Mouse (Mus musculus): ENCODE data around the gene Sv2a. TPM values are rescaled to one million over a fixed set of nuclear protein-coding genes. Genes with fewer than 3 reads are reported as not detected.
"Not testable (repeated sequence)": the region's sequence is repeated elsewhere in the genome, so short reads cannot be mapped to it uniquely, and the experiment has no call there.

Gene Sv2a
- polyA plus RNA-seq, 1 experiment from 2014 or later: 5.7 TPM

GRCm38 (mm10) chr3:96230910-96231757 is 50.2 kb downstream of the Sv2a start:
- Histone ChIP-seq H3K36me3 (ENCODE audit: control insufficient read depth, insufficient read depth, low read length) (no peaks in the 10 kb centered on the region), H3K27me3 (ENCODE audit: control insufficient read depth, insufficient read depth, low read length) (no peaks in the 10 kb centered on the region), H3K9me3 (ENCODE audit: control insufficient read depth, low read depth, low read length) (no peaks in the 10 kb centered on the region), H3K4me2 (replicated peaks; ENCODE audit: low read depth, low read length) (no peak overlapping the region), H3K9ac (replicated peaks; ENCODE audit: low read depth, low read length) (no peak overlapping the region), H3K4me1 (ENCODE audit: control insufficient read depth, insufficient read depth, low read length) (no peaks in the 10 kb centered on the region), H3K27ac (ENCODE audit: low read length) (no peak overlapping the region), H3K4me3 (ENCODE audit: low read depth, low read length) (no peak overlapping the region)
- WGBS: 70% methylated on average over 4 of the region's 4 CpGs
- no peak for ATAC-seq (ENCODE audit: insufficient number of reproducible peaks, insufficient read depth, low FRiP score, low read depth)

DNA sequence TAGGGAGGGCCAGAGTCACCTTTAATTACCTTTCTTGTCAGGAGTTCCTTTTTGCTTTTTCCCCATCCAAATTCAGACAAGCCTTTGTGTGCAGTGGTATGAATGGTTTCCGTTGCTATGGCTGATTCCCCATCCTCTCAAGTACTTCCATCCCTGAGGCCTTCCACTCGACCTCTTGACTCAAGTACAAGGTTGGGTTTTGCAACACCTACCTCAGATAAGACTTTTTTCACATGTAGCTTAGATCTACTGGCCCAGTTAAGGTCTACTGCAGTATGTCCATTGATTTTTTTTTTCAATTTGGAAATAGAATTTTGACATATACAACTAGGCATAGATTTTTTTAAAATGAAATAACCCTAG is 50.8 kb downstream of the Sv2a start:
- Histone ChIP-seq H3K4me2 (replicated peaks; ENCODE audit: low read depth, low read length) (no peak overlapping the region), H3K27ac (ENCODE audit: low read length) (no peak overlapping the region), H3K36me3 (ENCODE audit: control insufficient read depth, insufficient read depth, low read length) (no peaks in the 10 kb centered on the region), H3K9ac (replicated peaks; ENCODE audit: low read depth, low read length) (no peak overlapping the region), H3K27me3 (ENCODE audit: control insufficient read depth, insufficient read depth, low read length) (no peaks in the 10 kb centered on the region), H3K4me1 (ENCODE audit: control insufficient read depth, insufficient read depth, low read length) (peaks cover 3% of the 10 kb centered on the region; the same call in 1 of the 2 replicates), H3K4me3 (ENCODE audit: low read depth, low read length) (no peak overlapping the region), H3K9me3 (ENCODE audit: control insufficient read depth, low read depth, low read length) (no peaks in the 10 kb centered on the region)
- ATAC-seq (ENCODE audit: insufficient number of reproducible peaks, insufficient read depth, low FRiP score, low read depth): no peak
- WGBS: 69% methylated on average over 2 of the region's 2 CpGs

DNA sequence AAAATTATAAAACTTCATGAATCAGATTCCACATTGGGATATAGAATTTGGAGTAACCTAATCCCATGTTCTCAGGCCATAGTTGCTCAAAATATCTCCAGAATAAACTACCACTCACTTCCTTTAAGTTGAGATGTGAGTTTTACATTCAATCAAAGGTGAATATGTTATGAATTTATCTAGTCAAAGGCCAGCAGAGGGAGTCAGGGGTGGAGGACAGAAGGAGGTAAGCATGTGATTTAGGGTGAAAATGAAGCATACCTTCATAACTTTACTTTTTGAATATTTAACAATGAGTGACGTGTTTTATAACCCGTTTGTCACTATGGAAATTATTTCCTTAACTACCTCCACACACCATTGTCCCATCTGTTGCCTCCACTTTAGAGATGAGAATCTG is 54.0 kb downstream of the Sv2a start:
- Histone ChIP-seq H3K4me3 (ENCODE audit: low read depth, low read length) (no peak overlapping the region), H3K9ac (replicated peaks; ENCODE audit: low read depth, low read length) (no peak overlapping the region), H3K4me2 (replicated peaks; ENCODE audit: low read depth, low read length) (no peak overlapping the region), H3K9me3 (ENCODE audit: control insufficient read depth, low read depth, low read length) (no peaks in the 10 kb centered on the region), H3K36me3 (ENCODE audit: control insufficient read depth, insufficient read depth, low read length) (no peaks in the 10 kb centered on the region), H3K4me1 (ENCODE audit: control insufficient read depth, insufficient read depth, low read length) (peaks cover 9% of the 10 kb centered on the region), H3K27me3 (ENCODE audit: control insufficient read depth, insufficient read depth, low read length) (no peaks in the 10 kb centered on the region), H3K27ac (ENCODE audit: low read length) (no peak overlapping the region)
- no peak for ATAC-seq (ENCODE audit: insufficient number of reproducible peaks, insufficient read depth, low FRiP score, low read depth)
- 85% methylated on average over 2 of the region's 2 CpGs for WGBS

GRCm38 (mm10) chr3:96235836-96236235 is 54.9 kb downstream of the Sv2a start:
- H3K4me2 ChIP-seq (replicated peaks; ENCODE audit: low read depth, low read length): no peak overlapping the region
- H3K4me3 ChIP-seq (ENCODE audit: low read depth, low read length): no peak overlapping the region
- WGBS: 43% methylated on average over 3 of the region's 3 CpGs
- no peaks in the 10 kb centered on the region for H3K36me3 ChIP-seq (ENCODE audit: control insufficient read depth, insufficient read depth, low read length)
- H3K27me3 ChIP-seq (ENCODE audit: control insufficient read depth, insufficient read depth, low read length): no peaks in the 10 kb centered on the region
- H3K4me1 ChIP-seq (ENCODE audit: control insufficient read depth, insufficient read depth, low read length): peaks cover 9% of the 10 kb centered on the region
- no peak for ATAC-seq (ENCODE audit: insufficient number of reproducible peaks, insufficient read depth, low FRiP score, low read depth)
- no peaks in the 10 kb centered on the region for H3K9me3 ChIP-seq (ENCODE audit: control insufficient read depth, low read depth, low read length)
- H3K27ac ChIP-seq (ENCODE audit: low read length): no peak overlapping the region
- no peak overlapping the region for H3K9ac ChIP-seq (replicated peaks; ENCODE audit: low read depth, low read length)

DNA sequence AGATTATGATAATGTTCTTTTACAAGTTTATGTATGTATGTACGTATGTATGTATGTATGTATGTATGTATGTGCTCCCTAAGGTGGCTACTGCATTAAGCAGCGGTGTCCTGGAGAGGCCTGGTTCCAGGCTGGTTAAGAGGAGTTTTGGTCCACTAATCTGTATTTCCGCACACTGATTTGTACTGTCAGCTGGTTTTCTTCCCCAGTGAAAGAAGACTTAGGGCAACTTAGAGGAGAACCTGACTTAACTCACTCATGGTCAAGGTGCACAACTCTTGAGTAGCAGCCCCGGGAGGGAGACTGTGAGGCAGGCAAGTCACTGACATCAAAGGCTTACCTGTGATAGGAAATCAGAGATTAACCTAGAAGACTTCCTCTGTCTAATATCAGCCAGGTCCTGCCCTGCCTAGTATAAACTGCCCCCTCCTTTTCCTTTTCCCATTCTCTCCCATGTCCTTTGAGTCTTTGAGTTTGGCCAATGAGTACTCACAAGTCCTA is 55.9 kb downstream of the Sv2a start:
- Histone ChIP-seq H3K9ac (replicated peaks; ENCODE audit: low read depth, low read length) (peak overlapping the region; percentile 65; the same call in 1 of the 2 replicates), H3K9me3 (ENCODE audit: control insufficient read depth, low read depth, low read length) (no peaks in the 10 kb centered on the region), H3K36me3 (ENCODE audit: control insufficient read depth, insufficient read depth, low read length) (no peaks in the 10 kb centered on the region), H3K4me2 (replicated peaks; ENCODE audit: low read depth, low read length) (peak overlapping the region; percentile 59), H3K27me3 (ENCODE audit: control insufficient read depth, insufficient read depth, low read length) (no peaks in the 10 kb centered on the region), H3K27ac (ENCODE audit: low read length) (peak overlapping the region; percentile 59; the same call in 1 of the 2 replicates), H3K4me3 (ENCODE audit: low read depth, low read length) (peak overlapping the region; percentile 32), H3K4me1 (ENCODE audit: control insufficient read depth, insufficient read depth, low read length) (peaks cover 9% of the 10 kb centered on the region)
- WGBS: 68% methylated on average over 4 of the region's 4 CpGs
- no peak for ATAC-seq (ENCODE audit: insufficient number of reproducible peaks, insufficient read depth, low FRiP score, low read depth)

DNA sequence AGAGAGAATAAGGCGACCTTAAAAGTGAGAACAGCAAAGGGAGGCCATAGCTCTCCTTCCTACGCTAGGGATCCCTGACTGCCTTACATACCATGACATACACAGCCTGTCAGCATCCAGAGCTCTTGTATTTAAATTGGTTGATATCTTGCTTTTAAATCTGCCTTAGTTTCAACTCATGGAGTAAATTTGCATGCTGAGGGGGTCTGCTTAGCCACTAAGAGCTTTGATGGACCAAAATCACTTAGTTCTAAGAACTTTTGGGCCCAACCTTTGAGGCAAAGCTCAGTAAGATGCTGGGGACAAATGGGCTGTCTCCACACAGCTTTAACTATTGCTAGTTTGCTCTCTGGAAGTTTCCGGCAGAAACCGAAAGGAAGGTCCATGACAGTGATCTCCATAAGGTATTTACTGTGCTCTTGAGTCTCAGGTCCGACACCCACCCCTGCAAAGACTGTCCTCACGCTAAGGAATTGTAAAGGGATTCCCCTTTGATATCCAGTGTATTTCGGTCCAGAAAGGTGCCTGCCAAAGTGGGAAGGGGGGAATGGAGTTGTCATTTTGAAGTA is 56.5 kb downstream of the Sv2a start:
- Histone ChIP-seq H3K9ac (replicated peaks; ENCODE audit: low read depth, low read length) (peak overlapping the region; percentile 65), H3K4me3 (ENCODE audit: low read depth, low read length) (peak overlapping the region; percentile 32), H3K4me1 (ENCODE audit: control insufficient read depth, insufficient read depth, low read length) (peaks cover 9% of the 10 kb centered on the region), H3K9me3 (ENCODE audit: control insufficient read depth, low read depth, low read length) (no peaks in the 10 kb centered on the region), H3K36me3 (ENCODE audit: control insufficient read depth, insufficient read depth, low read length) (no peaks in the 10 kb centered on the region), H3K27me3 (ENCODE audit: control insufficient read depth, insufficient read depth, low read length) (no peaks in the 10 kb centered on the region), H3K4me2 (replicated peaks; ENCODE audit: low read depth, low read length) (peak overlapping the region; percentile 59), H3K27ac (ENCODE audit: low read length) (peak overlapping the region; percentile 59)
- no peak for ATAC-seq (ENCODE audit: insufficient number of reproducible peaks, insufficient read depth, low FRiP score, low read depth)
- WGBS: 16% methylated on average over 7 of the region's 7 CpGs

DNA sequence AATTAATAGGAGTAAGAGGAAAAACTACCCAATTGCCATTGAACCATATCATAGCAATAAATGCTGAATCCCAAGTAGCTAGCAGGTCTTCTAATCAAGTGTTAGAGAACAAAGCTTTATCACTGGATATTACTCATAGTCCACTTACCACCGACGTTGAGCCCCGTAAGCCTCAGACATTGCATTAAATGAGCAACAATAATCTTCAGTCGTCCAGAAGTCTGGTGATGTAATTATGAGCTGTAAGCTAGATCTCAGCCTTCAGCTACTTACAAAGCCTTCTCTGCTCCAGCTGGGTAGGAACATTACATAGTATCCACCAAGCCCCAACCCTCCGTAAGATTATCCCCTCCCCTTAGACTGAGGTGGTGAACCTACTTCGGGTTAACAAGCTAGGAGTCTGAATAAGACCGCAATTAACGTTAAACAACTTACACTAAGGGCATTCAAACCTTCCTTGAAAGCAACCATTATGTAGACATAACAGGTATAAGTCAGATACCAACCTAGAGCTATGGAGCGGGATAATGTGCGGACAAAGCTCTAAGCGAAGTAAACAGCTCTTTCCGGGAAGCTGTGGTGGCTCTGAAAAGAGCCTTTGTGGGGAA is 57.1 kb downstream of the Sv2a start:
- peak overlapping the region; percentile 65 for H3K9ac ChIP-seq (replicated peaks; ENCODE audit: low read depth, low read length)
- no peaks in the 10 kb centered on the region for H3K36me3 ChIP-seq (ENCODE audit: control insufficient read depth, insufficient read depth, low read length)
- peak overlapping the region; percentile 59 for H3K27ac ChIP-seq (ENCODE audit: low read length)
- 1% methylated on average over 12 of the region's 12 CpGs for WGBS
- H3K4me2 ChIP-seq (replicated peaks; ENCODE audit: low read depth, low read length): peak overlapping the region; percentile 59
- no peaks in the 10 kb centered on the region for H3K27me3 ChIP-seq (ENCODE audit: control insufficient read depth, insufficient read depth, low read length)
- ATAC-seq (ENCODE audit: insufficient number of reproducible peaks, insufficient read depth, low FRiP score, low read depth): no peak
- peak overlapping the region; percentile 32 for H3K4me3 ChIP-seq (ENCODE audit: low read depth, low read length)
- no peaks in the 10 kb centered on the region for H3K9me3 ChIP-seq (ENCODE audit: control insufficient read depth, low read depth, low read length)
- H3K4me1 ChIP-seq (ENCODE audit: control insufficient read depth, insufficient read depth, low read length): peaks cover 9% of the 10 kb centered on the region

GRCm38 (mm10) chr3:96238954-96239793 is 58.2 kb downstream of the Sv2a start, which contains the start of gene Hist2h3c2:
Hist2h3c2 (minus strand) TSS chr3:96239127.
- H3K27me3 ChIP-seq (ENCODE audit: control insufficient read depth, insufficient read depth, low read length); H3K9me3 ChIP-seq (ENCODE audit: control insufficient read depth, low read depth, low read length); H3K36me3 ChIP-seq (ENCODE audit: control insufficient read depth, insufficient read depth, low read length): not testable (repeated sequence)
- under 1% methylated on average over 10 of the region's 68 CpGs for WGBS
- H3K27ac ChIP-seq (ENCODE audit: low read length): peak within 1 kb of the TSS; percentile 61
- H3K4me2 ChIP-seq (replicated peaks; ENCODE audit: low read depth, low read length): peak within 1 kb of the TSS; percentile 59
- peak; percentile 93 for ATAC-seq (ENCODE audit: insufficient number of reproducible peaks, insufficient read depth, low FRiP score, low read depth)
- peak within 1 kb of the TSS; percentile 65 for H3K9ac ChIP-seq (replicated peaks; ENCODE audit: low read depth, low read length)
- peaks cover 15% of the 10 kb centered on the region for H3K4me1 ChIP-seq (ENCODE audit: control insufficient read depth, insufficient read depth, low read length)
- peak within 1 kb of the TSS; percentile 32 for H3K4me3 ChIP-seq (ENCODE audit: low read depth, low read length)
